Mouse (Mus musculus) hindbrain, embryonic 10.5 days (tissue): ENCODE data around the gene Asf1b. TPM values are rescaled to one million over a fixed set of nuclear protein-coding genes. Genes with fewer than 3 reads are reported as not detected.

ENCODE experiments used
- DNase-seq: peaks from one replicate; pipeline ENCODE4 v3.0.0-alpha.2; 2017; ENCODE audit warnings: low spot score
- H3K27ac ChIP-seq: fragments of 300-500 bp; sonication (generic); 2 replicates; pipeline ENCODE4 v1.5.1; 2016; ENCODE audit warnings: mild to moderate bottlenecking, moderate library complexity
- H3K27me3 ChIP-seq: fragments of 300-500 bp; sonication (generic); 2 replicates; pipeline ENCODE4 v1.6.1; 2016; ENCODE audit warnings: mild to moderate bottlenecking; ENCODE audit not compliant: poor library complexity, insufficient read depth, severe bottlenecking
- H3K36me3 ChIP-seq: fragments of 300-500 bp; sonication (generic); 2 replicates; pipeline ENCODE4 v1.6.1; 2016; ENCODE audit warnings: mild to moderate bottlenecking, moderate library complexity
- H3K4me1 ChIP-seq: fragments of 300-500 bp; sonication (generic); replicated peaks from 2 replicates; pipeline ENCODE4 v1.6.1; 2016; ENCODE audit warnings: mild to moderate bottlenecking
- H3K4me3 ChIP-seq: fragments of 300-500 bp; sonication (generic); 2 replicates; pipeline ENCODE4 v1.5.1; 2016; ENCODE audit warnings: mild to moderate bottlenecking, moderate library complexity
- H3K9me3 ChIP-seq: fragments of 300-500 bp; sonication (generic); 2 replicates; pipeline ENCODE4 v1.6.1; 2016; ENCODE audit warnings: mild to moderate bottlenecking, moderate library complexity
- WGBS: fragments of 180-500 bp; shearing (Covaris S2); methylation state at CpG from one replicate; pipeline ENCODE4 v1.1.7; 2016; 5-methylcytosine and 5-hydroxymethylcytosine counted together
- polyA plus RNA-seq: library from polyadenylated mRNA; unstranded; fragments of >200 nt; fragmentation: Nextera tagmentation; extraction: Ambion mirVana; gene quantifications from 2 replicates; pipeline ENCODE4 v1.2.1, GENCODE M21; 2016

Gene Asf1b
- polyA plus RNA-seq, 1 experiment from 2014 or later: 99.1 TPM

GRCm38 (mm10) chr8:83971121-83971520 is 15.8 kb downstream of the Asf1b start:
- Histone ChIP-seq H3K9me3 (no peaks in the 10 kb centered on the region), H3K4me1 (peaks cover 33% of the 10 kb centered on the region), H3K4me3 (peak overlapping the region; percentile 96; the same call in 1 of the 2 replicates), H3K36me3 (peaks cover 47% of the 10 kb centered on the region), H3K27ac (no peak overlapping the region), H3K27me3 (no peaks in the 10 kb centered on the region)
- no peak for DNase-seq
- 91% methylated on average over 4 of the region's 4 CpGs for WGBS

GRCm38 (mm10) chr8:83971661-83972060 is 16.4 kb downstream of the Asf1b start:
- H3K36me3 ChIP-seq: peaks cover 43% of the 10 kb centered on the region
- peak overlapping the region; percentile 96 for H3K4me3 ChIP-seq
- peaks cover 33% of the 10 kb centered on the region for H3K4me1 ChIP-seq
- 73% methylated on average over 6 of the region's 6 CpGs for WGBS
- no peak for DNase-seq
- H3K27ac ChIP-seq: peak overlapping the region; percentile 92
- no peaks in the 10 kb centered on the region for H3K9me3 ChIP-seq
- no peaks in the 10 kb centered on the region for H3K27me3 ChIP-seq

GRCm38 (mm10) chr8:83972150-83973120 is 17.1 kb downstream of the Asf1b start, which contains the start of gene Prkaca:
TSS of gene Prkaca (plus strand) at chr8:83972993.
- Histone ChIP-seq H3K4me3 (peak within 1 kb of the TSS; percentile 96), H3K27me3 (no peaks in the 10 kb centered on the region), H3K4me1 (peaks cover 37% of the 10 kb centered on the region), H3K27ac (peak within 1 kb of the TSS; percentile 92), H3K9me3 (no peaks in the 10 kb centered on the region), H3K36me3 (peaks cover 35% of the 10 kb centered on the region)
- WGBS: under 1% methylated on average over 94 of the region's 94 CpGs
- peak; percentile 99 for DNase-seq

GRCm38 (mm10) chr8:83973161-83974031 is 18.1 kb downstream of the Asf1b start:
- Histone ChIP-seq H3K36me3 (peaks cover 32% of the 10 kb centered on the region), H3K9me3 (no peaks in the 10 kb centered on the region), H3K4me1 (peaks cover 46% of the 10 kb centered on the region), H3K27ac (peak overlapping the region; percentile 92), H3K4me3 (peak overlapping the region; percentile 96), H3K27me3 (no peaks in the 10 kb centered on the region)
- WGBS: 3% methylated on average over 37 of the region's 37 CpGs
- peak; percentile 10 for DNase-seq

- DNase-seq: no peak
- H3K9me3 ChIP-seq: no peaks in the 10 kb centered on the region
- peaks cover 23% of the 10 kb centered on the region for H3K36me3 ChIP-seq
- WGBS: 88% methylated on average over 4 of the region's 4 CpGs
- H3K27me3 ChIP-seq: no peaks in the 10 kb centered on the region
- no peak overlapping the region; the same call in 1 of the 2 replicates for H3K27ac ChIP-seq
- peaks cover 48% of the 10 kb centered on the region for H3K4me1 ChIP-seq
- no peak overlapping the region; the same call in 1 of the 2 replicates for H3K4me3 ChIP-seq
Observed at GRCm38 (mm10) chr8:83974521-83974920, 19.2 kb downstream of the Asf1b start.

GRCm38 (mm10) chr8:83976101-83976630 is 20.9 kb downstream of the Asf1b start:
- Histone ChIP-seq H3K9me3 (no peaks in the 10 kb centered on the region), H3K36me3 (peaks cover 28% of the 10 kb centered on the region), H3K27me3 (no peaks in the 10 kb centered on the region), H3K4me1 (peaks cover 47% of the 10 kb centered on the region), H3K4me3 (no peak overlapping the region), H3K27ac (no peak overlapping the region)
- DNase-seq: no peak
- 87% methylated on average over 4 of the region's 4 CpGs for WGBS

- H3K4me3 ChIP-seq: no peak overlapping the region
Observed at GRCm38 (mm10) chr8:83976779-83977350, 21.6 kb downstream of the Asf1b start.

GRCm38 (mm10) chr8:83977646-83978045 is 22.3 kb downstream of the Asf1b start:
- Histone ChIP-seq H3K27ac (0 out of 2 replicates have a peak overlapping the region, but pooled peaks have one; percentile 23), H3K4me1 (peaks cover 33% of the 10 kb centered on the region), H3K27me3 (no peaks in the 10 kb centered on the region), H3K9me3 (no peaks in the 10 kb centered on the region), H3K4me3 (no peak overlapping the region), H3K36me3 (peaks cover 43% of the 10 kb centered on the region)
- DNase-seq: no peak
- WGBS: 72% methylated on average over 6 of the region's 6 CpGs

More at GRCm38 (mm10) chr8:83976779-83977350, 21.6 kb downstream of the Asf1b start:
- Histone ChIP-seq H3K36me3 (peaks cover 35% of the 10 kb centered on the region), H3K4me1 (peaks cover 40% of the 10 kb centered on the region), H3K9me3 (no peaks in the 10 kb centered on the region), H3K27ac (no peak overlapping the region), H3K27me3 (no peaks in the 10 kb centered on the region)
- 88% methylated on average over 5 of the region's 5 CpGs for WGBS
- no peak for DNase-seq

GRCm38 (mm10) chr8:83978200-83978599 is 22.9 kb downstream of the Asf1b start:
- H3K27me3 ChIP-seq: no peaks in the 10 kb centered on the region
- no peak overlapping the region for H3K27ac ChIP-seq
- H3K4me1 ChIP-seq: peaks cover 32% of the 10 kb centered on the region
- H3K4me3 ChIP-seq: no peak overlapping the region
- WGBS: 77% methylated on average over 9 of the region's 9 CpGs
- H3K36me3 ChIP-seq: peaks cover 49% of the 10 kb centered on the region
- no peaks in the 10 kb centered on the region for H3K9me3 ChIP-seq
- DNase-seq: no peak

GRCm38 (mm10) chr8:83980250-83980649 is 24.9 kb downstream of the Asf1b start:
- no peaks in the 10 kb centered on the region for H3K9me3 ChIP-seq
- no peak overlapping the region for H3K27ac ChIP-seq
- no peaks in the 10 kb centered on the region for H3K27me3 ChIP-seq
- peaks cover 15% of the 10 kb centered on the region for H3K4me1 ChIP-seq
- H3K4me3 ChIP-seq: no peak overlapping the region
- WGBS: 93% methylated on average over 1 of the region's 1 CpGs
- H3K36me3 ChIP-seq: peaks cover 64% of the 10 kb centered on the region
- DNase-seq: no peak

GRCm38 (mm10) chr8:83980845-83981244 is 25.5 kb downstream of the Asf1b start:
- Histone ChIP-seq H3K27ac (no peak overlapping the region), H3K9me3 (no peaks in the 10 kb centered on the region), H3K36me3 (peaks cover 69% of the 10 kb centered on the region), H3K4me3 (no peak overlapping the region), H3K27me3 (no peaks in the 10 kb centered on the region), H3K4me1 (peaks cover 15% of the 10 kb centered on the region)
- DNase-seq: no peak
- WGBS: 87% methylated on average over 8 of the region's 8 CpGs

- H3K4me3 ChIP-seq: no peak overlapping the region
- DNase-seq: no peak
- H3K27ac ChIP-seq: no peak overlapping the region
- no peaks in the 10 kb centered on the region for H3K27me3 ChIP-seq
- H3K9me3 ChIP-seq: no peaks in the 10 kb centered on the region
- H3K4me1 ChIP-seq: peaks cover 15% of the 10 kb centered on the region
- 96% methylated on average over 7 of the region's 7 CpGs for WGBS
- peaks cover 76% of the 10 kb centered on the region for H3K36me3 ChIP-seq
Observed at GRCm38 (mm10) chr8:83981533-83981932, 26.2 kb downstream of the Asf1b start.
